Mouse (Mus musculus): ENCODE results near the gene P2rx6.

DNA sequence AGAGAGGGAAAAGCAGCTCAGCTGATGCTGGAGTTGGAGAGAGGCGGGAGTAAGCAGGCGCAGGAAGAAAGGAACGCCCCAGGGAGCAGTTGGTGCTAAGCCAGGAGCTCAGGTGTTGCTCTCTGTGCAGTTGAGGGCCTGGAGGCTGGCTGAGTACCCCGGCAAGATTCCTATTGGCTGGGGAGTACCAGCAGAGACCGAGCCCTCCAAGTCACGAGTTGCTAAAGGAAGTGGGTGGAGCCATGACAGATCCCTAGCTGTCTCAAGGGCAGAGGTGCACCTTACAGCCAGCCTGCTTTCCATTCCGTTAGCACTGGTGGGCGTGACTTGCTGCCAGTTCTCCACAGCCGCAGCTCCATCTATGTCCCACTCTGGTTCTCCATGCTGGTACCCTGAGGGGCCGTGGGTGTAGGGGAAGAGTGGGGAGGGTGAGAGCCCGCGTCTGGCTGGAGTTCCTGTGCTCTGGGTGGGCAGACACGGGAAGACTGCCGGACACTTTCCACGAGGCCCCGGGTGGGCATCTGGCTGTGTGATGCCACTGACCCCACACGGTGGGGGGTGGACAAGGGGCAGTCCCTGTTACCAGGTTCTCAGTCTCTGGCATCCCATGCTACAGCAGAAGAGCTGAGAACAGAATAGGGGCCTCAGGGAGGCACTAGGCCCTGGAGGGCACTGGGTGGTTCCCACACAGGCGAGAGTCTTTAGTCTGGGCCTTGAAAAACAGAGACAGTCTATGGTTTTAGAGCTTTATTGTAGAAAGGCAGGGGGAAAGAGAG lies 7.6 kb upstream of the P2rx6 start:
- TF ChIP-seq POLR2A (IDR thresholded peaks at IDR 0.05; ENCODE audit: borderline replicate concordance, insufficient read depth, low read length) (no peak), CTCF (IDR thresholded peaks at IDR 0.05; ENCODE audit: borderline replicate concordance, insufficient read depth, low read depth, low read length) (no peak)

Measured in cerebellum, adult 2 months (tissue).